Mouse (Mus musculus) cerebellum, adult (tissue): Measurements from ENCODE around the gene Fcgr4.

Source experiments
- ATAC-seq: cut with Nextera tagmentation; 2 replicates; pipeline ENCODE4 v1.9.2; 2017; ENCODE audit warnings: mild to moderate bottlenecking, moderate library complexity, mixed read lengths; ENCODE audit not compliant: insufficient number of reproducible peaks, low FRiP score, low TSS enrichment

Fcgr4 gene

GRCm38 (mm10) chr1:171006335-171006734 is 12.4 kb upstream of the Fcgr4 start:
- no peak for ATAC-seq

- ATAC-seq = no peak
Observed at GRCm38 (mm10) chr1:171006905-171007304, 11.8 kb upstream of the Fcgr4 start.

GRCm38 (mm10) chr1:171011733-171012132 is 7.0 kb upstream of the Fcgr4 start:
- no peak for ATAC-seq

GRCm38 (mm10) chr1:171016676-171017356 is 1.9 kb upstream of the Fcgr4 start:
- ATAC-seq = no peak

GRCm38 (mm10) chr1:171017468-171018158 is 1.1 kb upstream of the Fcgr4 start:
- ATAC-seq = no peak

GRCm38 (mm10) chr1:171019311-171019950 is 711 bp downstream of the Fcgr4 start:
- ATAC-seq = no peak

- ATAC-seq = no peak
Observed at GRCm38 (mm10) chr1:171031752-171032151, 13.0 kb downstream of the Fcgr4 start.

- no peak for ATAC-seq
Observed at GRCm38 (mm10) chr1:171032691-171033090, 14.0 kb downstream of the Fcgr4 start.

- no peak for ATAC-seq
Observed at GRCm38 (mm10) chr1:171033196-171033595, 14.5 kb downstream of the Fcgr4 start.

- ATAC-seq = peak; percentile 32
Observed at GRCm38 (mm10) chr1:171033756-171034155, 15.0 kb downstream of the Fcgr4 start.

GRCm38 (mm10) chr1:171034201-171034600 is 15.5 kb downstream of the Fcgr4 start:
- ATAC-seq = no peak

- no peak for ATAC-seq
Observed at GRCm38 (mm10) chr1:171035611-171036010, 16.9 kb downstream of the Fcgr4 start.

- ATAC-seq = no peak
Observed at GRCm38 (mm10) chr1:171036550-171037324, 18.0 kb downstream of the Fcgr4 start.

GRCm38 (mm10) chr1:171037861-171038721 is 19.4 kb downstream of the Fcgr4 start:
- ATAC-seq = peak; percentile 54

- ATAC-seq = no peak
Observed at GRCm38 (mm10) chr1:171039135-171039534, 20.4 kb downstream of the Fcgr4 start.

GRCm38 (mm10) chr1:171039880-171040279 is 21.2 kb downstream of the Fcgr4 start:
- no peak for ATAC-seq

- no peak for ATAC-seq
Observed at GRCm38 (mm10) chr1:171043594-171044153, 25.0 kb downstream of the Fcgr4 start.

- peak; percentile 96 for ATAC-seq
Observed at GRCm38 (mm10) chr1:171044365-171045078, 25.8 kb downstream of the Fcgr4 start.

GRCm38 (mm10) chr1:171045079-171045465 is 26.4 kb downstream of the Fcgr4 start:
- ATAC-seq = no peak
